Mouse (Mus musculus): Measurements from ENCODE around the gene Pfkfb3. TPM values are rescaled to one million over a fixed set of nuclear protein-coding genes. Genes with fewer than 3 reads are reported as not detected.

Gene Pfkfb3
- polyA plus RNA-seq, 1 experiment = not detected

DNA sequence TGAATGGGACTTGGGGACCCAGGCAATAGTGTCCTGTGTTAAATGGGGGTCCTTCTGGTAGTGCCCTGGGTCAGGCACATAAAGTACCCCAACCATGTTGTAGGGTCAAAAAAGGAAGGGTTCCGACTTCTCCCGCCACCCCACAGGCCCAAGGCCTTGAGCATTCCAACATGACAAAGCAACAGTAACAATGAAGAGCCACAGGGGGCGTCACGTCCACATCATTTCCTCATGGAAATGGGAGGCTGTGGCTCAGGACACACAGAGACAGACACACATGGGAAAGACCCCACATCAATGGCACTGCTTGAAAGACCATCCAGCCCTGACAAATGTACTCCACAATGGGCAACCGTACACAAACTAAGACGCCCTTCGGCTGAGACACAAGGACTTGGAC is 78.6 kb downstream of the Pfkfb3 start:
- Histone ChIP-seq H3K27ac (ENCODE audit: insufficient read depth, low read depth, low read length) (no peak overlapping the region), H3K4me1 (ENCODE audit: control insufficient read depth, insufficient read depth, low read length) (no peaks in the 10 kb centered on the region), H3K4me3 (ENCODE audit: insufficient read depth, low read depth, low read length) (no peak overlapping the region)
- TF ChIP-seq POLR2A (IDR thresholded peaks at IDR 0.05; ENCODE audit: insufficient read depth, low read depth, low read length) (no peak), CTCF (IDR thresholded peaks at IDR 0.05; ENCODE audit: insufficient read depth, low read depth, low read length) (no peak)
- 86% methylated on average over 7 of the region's 7 CpGs for WGBS

DNA sequence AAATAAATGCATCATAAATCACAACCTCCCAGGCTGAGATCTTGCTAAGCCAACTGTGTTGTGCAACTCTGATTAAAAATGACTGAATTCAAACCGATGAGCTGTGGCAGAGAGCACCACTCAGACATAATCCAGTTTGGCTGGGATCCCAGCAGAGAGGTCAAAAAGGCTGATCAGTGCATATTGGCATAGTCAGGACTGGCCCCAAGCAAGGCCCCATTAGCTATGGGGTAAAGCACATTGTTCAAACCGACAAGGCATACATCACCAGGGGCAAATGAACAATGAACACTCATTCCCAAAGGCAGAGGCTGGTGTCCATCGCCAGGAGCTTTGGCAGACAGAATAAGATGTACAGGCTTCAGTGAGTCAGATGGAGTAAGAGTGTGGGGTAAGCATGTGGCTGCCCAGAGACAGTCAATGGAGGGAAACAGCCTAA is 89.2 kb downstream of the Pfkfb3 start:
- WGBS = 30% methylated on average over 3 of the region's 3 CpGs
- no peak overlapping the region for H3K27ac ChIP-seq (ENCODE audit: insufficient read depth, low read depth, low read length)
- TF ChIP-seq CTCF (IDR thresholded peaks at IDR 0.05; ENCODE audit: insufficient read depth, low read depth, low read length) = no peak
- no peak for TF ChIP-seq POLR2A (IDR thresholded peaks at IDR 0.05; ENCODE audit: insufficient read depth, low read depth, low read length)
- no peaks in the 10 kb centered on the region for H3K4me1 ChIP-seq (ENCODE audit: control insufficient read depth, insufficient read depth, low read length)
- no peak overlapping the region for H3K4me3 ChIP-seq (ENCODE audit: insufficient read depth, low read depth, low read length)

DNA sequence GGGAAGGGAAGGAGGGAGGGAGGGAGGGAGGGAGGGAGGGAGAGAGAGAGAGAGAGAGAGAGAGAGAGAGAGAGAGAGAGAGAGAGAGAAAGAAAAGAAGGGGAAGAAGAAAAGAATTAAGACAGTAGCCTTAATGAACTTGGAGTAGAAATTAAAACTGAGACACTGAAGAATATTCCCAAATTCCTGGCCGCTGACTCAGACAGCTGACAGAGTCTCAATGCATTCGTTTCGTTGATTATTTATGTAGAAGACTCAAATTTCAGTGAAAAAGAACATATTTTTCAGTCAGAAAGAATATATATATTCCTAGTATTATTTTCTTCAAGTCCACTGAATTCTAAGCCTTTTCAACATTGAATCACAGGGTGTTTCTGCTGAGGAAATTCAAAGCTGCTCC is 92.9 kb downstream of the Pfkfb3 start:
- WGBS = 65% methylated on average over 3 of the region's 3 CpGs
- TF ChIP-seq CTCF (IDR thresholded peaks at IDR 0.05; ENCODE audit: insufficient read depth, low read depth, low read length) (no peak), POLR2A (IDR thresholded peaks at IDR 0.05; ENCODE audit: insufficient read depth, low read depth, low read length) (no peak)
- no peak overlapping the region for H3K4me3 ChIP-seq (ENCODE audit: insufficient read depth, low read depth, low read length)
- no peak overlapping the region for H3K27ac ChIP-seq (ENCODE audit: insufficient read depth, low read depth, low read length)
- no peaks in the 10 kb centered on the region for H3K4me1 ChIP-seq (ENCODE audit: control insufficient read depth, insufficient read depth, low read length)

- TF ChIP-seq CTCF (IDR thresholded peaks at IDR 0.05; ENCODE audit: insufficient read depth, low read depth, low read length) (no peak), POLR2A (IDR thresholded peaks at IDR 0.05; ENCODE audit: insufficient read depth, low read depth, low read length) (no peak)
- no peaks in the 10 kb centered on the region for H3K4me1 ChIP-seq (ENCODE audit: control insufficient read depth, insufficient read depth, low read length)
- 72% methylated on average over 1 of the region's 1 CpGs for WGBS
- no peak overlapping the region for H3K27ac ChIP-seq (ENCODE audit: insufficient read depth, low read depth, low read length)
- H3K4me3 ChIP-seq (ENCODE audit: insufficient read depth, low read depth, low read length) = no peak overlapping the region
Observed at GRCm38 (mm10) chr2:11458494-11458893, 95.4 kb downstream of the Pfkfb3 start.

- TF ChIP-seq CTCF (IDR thresholded peaks at IDR 0.05; ENCODE audit: insufficient read depth, low read depth, low read length) (no peak), POLR2A (IDR thresholded peaks at IDR 0.05; ENCODE audit: insufficient read depth, low read depth, low read length) (no peak)
- WGBS = 88% methylated on average over 7 of the region's 7 CpGs
- H3K4me1 ChIP-seq (ENCODE audit: control insufficient read depth, insufficient read depth, low read length) = no peaks in the 10 kb centered on the region
- no peak overlapping the region for H3K27ac ChIP-seq (ENCODE audit: insufficient read depth, low read depth, low read length)
- H3K4me3 ChIP-seq (ENCODE audit: insufficient read depth, low read depth, low read length) = no peak overlapping the region
Observed at GRCm38 (mm10) chr2:11457904-11458303, 96.0 kb downstream of the Pfkfb3 start.

- Histone ChIP-seq H3K4me3 (ENCODE audit: insufficient read depth, low read depth, low read length) (no peak overlapping the region), H3K27ac (ENCODE audit: insufficient read depth, low read depth, low read length) (no peak overlapping the region), H3K4me1 (ENCODE audit: control insufficient read depth, insufficient read depth, low read length) (no peaks in the 10 kb centered on the region)
- TF ChIP-seq POLR2A (IDR thresholded peaks at IDR 0.05; ENCODE audit: insufficient read depth, low read depth, low read length) = no peak
- TF ChIP-seq CTCF (IDR thresholded peaks at IDR 0.05; ENCODE audit: insufficient read depth, low read depth, low read length) = no peak
- 59% methylated on average over 3 of the region's 3 CpGs for WGBS
Observed at GRCm38 (mm10) chr2:11448711-11449110, 105.2 kb downstream of the Pfkfb3 start.

- Histone ChIP-seq H3K27ac (ENCODE audit: insufficient read depth, low read depth, low read length) (no peak overlapping the region), H3K4me1 (ENCODE audit: control insufficient read depth, insufficient read depth, low read length) (no peaks in the 10 kb centered on the region), H3K4me3 (ENCODE audit: insufficient read depth, low read depth, low read length) (no peak overlapping the region)
- WGBS = 58% methylated on average over 2 of the region's 2 CpGs
- no peak for TF ChIP-seq POLR2A (IDR thresholded peaks at IDR 0.05; ENCODE audit: insufficient read depth, low read depth, low read length)
- TF ChIP-seq CTCF (IDR thresholded peaks at IDR 0.05; ENCODE audit: insufficient read depth, low read depth, low read length) = no peak
Observed at GRCm38 (mm10) chr2:11447865-11448264, 106.0 kb downstream of the Pfkfb3 start.

DNA sequence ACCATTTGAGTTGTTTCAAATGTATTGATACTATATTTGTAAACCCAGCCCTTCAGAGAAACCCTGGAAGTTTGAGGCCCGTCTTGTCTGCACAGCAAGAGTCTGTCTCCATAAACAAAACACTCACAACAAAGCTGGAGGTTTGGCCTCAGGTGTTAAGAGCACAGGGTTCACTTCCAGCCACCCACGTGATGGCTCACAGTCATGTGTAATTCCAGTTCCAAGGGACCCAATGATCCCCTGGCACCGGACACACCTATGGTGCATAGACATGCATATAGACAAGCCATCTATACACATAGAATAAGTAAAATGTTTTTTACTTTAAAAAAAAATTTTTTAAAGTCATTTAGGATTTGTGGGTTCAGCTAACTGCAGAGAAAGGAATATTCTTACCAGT is 108.2 kb downstream of the Pfkfb3 start:
- no peak overlapping the region for H3K4me3 ChIP-seq (ENCODE audit: insufficient read depth, low read depth, low read length)
- 85% methylated on average over 3 of the region's 3 CpGs for WGBS
- H3K27ac ChIP-seq (ENCODE audit: insufficient read depth, low read depth, low read length) = no peak overlapping the region
- no peaks in the 10 kb centered on the region for H3K4me1 ChIP-seq (ENCODE audit: control insufficient read depth, insufficient read depth, low read length)
- TF ChIP-seq POLR2A (IDR thresholded peaks at IDR 0.05; ENCODE audit: insufficient read depth, low read depth, low read length) = no peak
- TF ChIP-seq CTCF (IDR thresholded peaks at IDR 0.05; ENCODE audit: insufficient read depth, low read depth, low read length) = no peak

- TF ChIP-seq CTCF (IDR thresholded peaks at IDR 0.05; ENCODE audit: insufficient read depth, low read depth, low read length) (no peak), POLR2A (IDR thresholded peaks at IDR 0.05; ENCODE audit: insufficient read depth, low read depth, low read length) (no peak)
- Histone ChIP-seq H3K4me1 (ENCODE audit: control insufficient read depth, insufficient read depth, low read length) (no peaks in the 10 kb centered on the region), H3K27ac (ENCODE audit: insufficient read depth, low read depth, low read length) (no peak overlapping the region), H3K4me3 (ENCODE audit: insufficient read depth, low read depth, low read length) (no peak overlapping the region)
- WGBS = 66% methylated on average over 4 of the region's 4 CpGs
Observed at GRCm38 (mm10) chr2:11441864-11442263, 112.0 kb downstream of the Pfkfb3 start.
